Mouse (Mus musculus) liver, embryonic 14.5 days (tissue): Measurements from ENCODE around the gene P4htm. TPM values are rescaled to one million over a fixed set of nuclear protein-coding genes. Genes with fewer than 3 reads are reported as not detected.
"Not testable (repeated sequence)": the region's sequence is repeated elsewhere in the genome, so short reads cannot be mapped to it uniquely, and the experiment has no call there.

Experiments used
- ATAC-seq: fragments of 200-750 bp; cut with Nextera tagmentation; 2 replicates; pipeline ENCODE4 v1.8.0; 2017; ENCODE audit warnings: moderate number of reproducible peaks, mild to moderate bottlenecking, moderate library complexity; ENCODE audit not compliant: insufficient read depth
- DNase-seq, 3 experiments: peaks; one replicate each; pipeline ENCODE4 v3.0.0-alpha.2; 2012 to 2013; ENCODE audit warnings: low read depth in 3 of 3, low spot score in 3 of 3
- H3K27ac ChIP-seq: fragments of 300-500 bp; sonication (generic); 2 replicates; pipeline ENCODE4 v1.5.1; 2014; ENCODE audit warnings: moderate library complexity, mild to moderate bottlenecking, control low read depth, inconsistent platforms
- H3K27me3 ChIP-seq: fragments of 300-500 bp; sonication (generic); 2 replicates; pipeline ENCODE4 v1.6.1; 2014; ENCODE audit warnings: mild to moderate bottlenecking, low read length, moderate library complexity; ENCODE audit not compliant: control insufficient read depth, insufficient read depth
- H3K36me3 ChIP-seq: fragments of 300-500 bp; sonication (generic); replicated peaks from 2 replicates; pipeline ENCODE4 v1.6.1; 2014; ENCODE audit warnings: low read depth; ENCODE audit not compliant: control insufficient read depth, insufficient read depth
- H3K4me1 ChIP-seq, 2 experiments: fragments of 200-500 bp in 1 of 2; fragments of 300-500 bp in 1 of 2; sonication (generic) in 1 of 2; replicated peaks; 2 replicates each; pipeline ENCODE4 v1.6.1; 2012 to 2014; ENCODE audit warnings: antibody characterized with exemption in 1 of 2, inconsistent platforms in 1 of 2, low read length in 1 of 2; ENCODE audit not compliant: control insufficient read depth in 2 of 2, insufficient read depth in 2 of 2
- H3K4me2 ChIP-seq: fragments of 300-500 bp; sonication (generic); 2 replicates; pipeline ENCODE4 v1.6.1; 2014; ENCODE audit warnings: low read depth, mild to moderate bottlenecking, control low read depth, moderate library complexity
- H3K4me3 ChIP-seq, 2 experiments: fragments of 200-500 bp in 1 of 2; fragments of 300-500 bp in 1 of 2; sonication (generic) in 1 of 2; 2 replicates each; pipeline ENCODE4 v1.5.1; 2012 to 2014; ENCODE audit warnings: low read depth in 2 of 2, low read length in 2 of 2, mild to moderate bottlenecking in 2 of 2, control low read depth in 1 of 2, inconsistent platforms in 1 of 2, moderate library complexity in 1 of 2; ENCODE audit not compliant: insufficient read depth in 1 of 2
- H3K9ac ChIP-seq: fragments of 300-500 bp; sonication (generic); replicated peaks from 2 replicates; pipeline ENCODE4 v1.6.1; 2014; ENCODE audit warnings: mild to moderate bottlenecking, control low read depth, moderate library complexity
- H3K9me3 ChIP-seq: fragments of 300-500 bp; sonication (generic); 2 replicates; pipeline ENCODE4 v1.6.1; 2016; ENCODE audit warnings: low read length, mixed read lengths; ENCODE audit not compliant: control insufficient read depth
- CTCF ChIP-seq: IDR thresholded peaks from 2 replicates; pipeline ENCODE4 v1.5.1; 2016; ENCODE audit warnings: antibody characterized with exemption, low read depth, control low read depth
- EP300 ChIP-seq: IDR thresholded peaks from 2 replicates; pipeline ENCODE4 v1.6.1; 2016; ENCODE audit warnings: antibody characterized with exemption, low read depth
- WGBS: fragments of 180-500 bp; shearing (Covaris S2); extraction: QIAGEN DNeasy Blood & Tissue Kit; methylation state at CpG from one replicate; pipeline ENCODE4 v1.1.7; 2014; ENCODE audit not compliant: insufficient replicate concordance; 5-methylcytosine and 5-hydroxymethylcytosine counted together
- polyA plus RNA-seq, 2 experiments: library from polyadenylated mRNA; depleted of rRNA in 1 of 2; stranded (reverse) in 1 of 2; unstranded in 1 of 2; fragments of >200 nt; fragmentation: Nextera tagmentation in 1 of 2; extraction: Ambion mirVana in 1 of 2; gene quantifications; 2 replicates each; pipeline versions ENCODE4 v1.2.1 to v1.2.3; 2012 to 2014

Gene P4htm
- polyA plus RNA-seq, 2 experiments, result 0.25 to 0.54 TPM

- H3K4me1 ChIP-seq, result peaks cover 3 to 6% of the 10 kb centered on the region in 2 experiments; a peak in 1 of 4 replicates
- ATAC-seq (no peak), DNase-seq (no peak)
- no peaks in the 10 kb centered on the region for H3K9me3 ChIP-seq
- H3K36me3 ChIP-seq, result peaks cover 76% of the 10 kb centered on the region
- WGBS, result 92% methylated on average over 10 of the region's 10 CpGs
- no peak overlapping the region for H3K9ac ChIP-seq
- H3K27me3 ChIP-seq, result no peaks in the 10 kb centered on the region
- TF ChIP-seq CTCF (no peak), EP300 (no peak)
- H3K4me2 ChIP-seq, result no peak overlapping the region
- H3K27ac ChIP-seq, result no peak overlapping the region
- no peak overlapping the region for H3K4me3 ChIP-seq
Measured at GRCm38 (mm10) chr9:108611488-108611887, 14.0 kb upstream of the P4htm start.

- H3K4me2 ChIP-seq, result no peak overlapping the region
- H3K27ac ChIP-seq, result no peak overlapping the region
- no peaks in the 10 kb centered on the region for H3K9me3 ChIP-seq
- TF ChIP-seq CTCF (no peak), EP300 (no peak)
- DNase-seq (no peak), ATAC-seq (no peak)
- H3K9ac ChIP-seq, result no peak overlapping the region
- H3K27me3 ChIP-seq, result no peaks in the 10 kb centered on the region
- H3K36me3 ChIP-seq, result peaks cover 81% of the 10 kb centered on the region
- H3K4me1 ChIP-seq, result peaks cover 3 to 6% of the 10 kb centered on the region in 2 experiments; a peak in 1 of 4 replicates
- 61% methylated on average over 4 of the region's 4 CpGs for WGBS
- H3K4me3 ChIP-seq, result no peak overlapping the region
Measured at GRCm38 (mm10) chr9:108608889-108609288, 11.4 kb upstream of the P4htm start.

- H3K9me3 ChIP-seq, DNase-seq, H3K27ac ChIP-seq, H3K27me3 ChIP-seq, H3K4me3 ChIP-seq, H3K4me2 ChIP-seq, H3K4me1 ChIP-seq, ATAC-seq, H3K9ac ChIP-seq: not testable (repeated sequence)
- H3K36me3 ChIP-seq, result peaks cover 83% of the 10 kb centered on the region
- 72% methylated on average over 5 of the region's 5 CpGs for WGBS
Measured at GRCm38 (mm10) chr9:108607929-108608328, 10.5 kb upstream of the P4htm start.

GRCm38 (mm10) chr9:108601986-108602385, 4.5 kb upstream of the P4htm start:
- H3K4me1 ChIP-seq, result no peaks in the 10 kb centered on the region
- H3K36me3 ChIP-seq, result peaks cover 31% of the 10 kb centered on the region
- H3K27ac ChIP-seq, result no peak overlapping the region
- TF ChIP-seq CTCF (no peak), EP300 (no peak)
- H3K27me3 ChIP-seq, result no peaks in the 10 kb centered on the region; the same call in 1 of the 2 replicates
- no peak overlapping the region for H3K4me2 ChIP-seq
- no peaks in the 10 kb centered on the region for H3K9me3 ChIP-seq
- H3K4me3 ChIP-seq, result no peak overlapping the region
- H3K9ac ChIP-seq, result no peak overlapping the region
- 54% methylated on average over 4 of the region's 4 CpGs for WGBS
- DNase-seq, result no peak
- ATAC-seq, result no peak

GRCm38 (mm10) chr9:108600011-108600410, 2.5 kb upstream of the P4htm start:
- ATAC-seq (no peak), DNase-seq (no peak)
- H3K36me3 ChIP-seq, result peaks cover 18% of the 10 kb centered on the region
- no peak overlapping the region for H3K4me2 ChIP-seq
- TF ChIP-seq CTCF (no peak), EP300 (no peak)
- 51% methylated on average over 2 of the region's 2 CpGs for WGBS
- no peak overlapping the region for H3K9ac ChIP-seq
- H3K9me3 ChIP-seq, result no peaks in the 10 kb centered on the region
- H3K27me3 ChIP-seq, result no peaks in the 10 kb centered on the region; the same call in 1 of the 2 replicates
- H3K4me1 ChIP-seq, result no peaks in the 10 kb centered on the region
- H3K27ac ChIP-seq, result no peak overlapping the region
- no peak overlapping the region for H3K4me3 ChIP-seq
